ENCODE assay signal across 15 mouse cellular contexts in genomic region chr15:80831170-80831569, GRCm38 (mm10).
"Had no signal": no experiment of that assay in that cellular context is flagged by ENCODE, and none has a peak within 500 bp of the region (broad histone marks: within the 10 kb centered on the region; RNA-seq: fewer than 3 reads in every experiment).

No protein-coding gene starts in this region.

- H3K27ac ChIP-seq: limb, embryonic 12.5 days; lung, embryonic 15.5 days; macrophage; midbrain, embryonic 15.5 days; neural tube, embryonic 12.5 days; stomach, embryonic 15.5 days had no signal

- H3K4me2 ChIP-seq: limb, embryonic 12.5 days; lung, embryonic 15.5 days; midbrain, embryonic 11.5 days; midbrain, embryonic 15.5 days; neural tube, embryonic 12.5 days; stomach, embryonic 15.5 days had no signal

- H3K36me3 ChIP-seq: limb, embryonic 12.5 days; lung, embryonic 15.5 days; midbrain, embryonic 15.5 days; neural tube, embryonic 12.5 days; stomach, embryonic 15.5 days had no signal

- H3K4me1 ChIP-seq: limb, embryonic 12.5 days had no signal

- H3K27me3 ChIP-seq: limb, embryonic 12.5 days; lung, embryonic 15.5 days; megakaryocyte, embryonic 14.5 days; midbrain, embryonic 15.5 days; neural tube, embryonic 12.5 days; stomach, embryonic 15.5 days had no signal

- H3K4me3 ChIP-seq: limb, embryonic 12.5 days; lung, embryonic 15.5 days; megakaryocyte, embryonic 14.5 days; midbrain, embryonic 15.5 days; neural tube, embryonic 12.5 days; stomach, embryonic 15.5 days had no signal

- ATAC-seq: midbrain, embryonic 15.5 days had no signal

- H3K9ac ChIP-seq: limb, embryonic 12.5 days; lung, embryonic 15.5 days; midbrain, embryonic 15.5 days; neural tube, embryonic 12.5 days; stomach, embryonic 15.5 days had no signal

- H3K9me3 ChIP-seq: limb, embryonic 12.5 days; lung, embryonic 15.5 days; megakaryocyte, embryonic 14.5 days; midbrain, embryonic 15.5 days; neural tube, embryonic 12.5 days; stomach, embryonic 15.5 days had no signal

- DNase-seq: kidney, adult 18-20 months; kidney, postnatal 25 days; lung, postnatal 14 days; retina, postnatal 1 day; right cerebral cortex, postnatal 4 days; thymus, adult 2 months; thymus, postnatal 25 days had no signal
